Mouse (Mus musculus) myocyte (in vitro differentiated cells): ENCODE measurements around the gene Mcm3ap.

ENCODE experiments used
- POLR2A ChIP-seq: IDR thresholded peaks from one replicate; pipeline ENCODE4 v1.6.1; 2011; ENCODE audit warnings: low read depth, mild to moderate bottlenecking, control low read depth, moderate library complexity; ENCODE audit not compliant: insufficient read length
- SRF ChIP-seq: IDR thresholded peaks from one replicate; pipeline ENCODE4 v1.6.1; 2011; ENCODE audit warnings: low read depth; ENCODE audit not compliant: control insufficient read depth, insufficient read length

DNA sequence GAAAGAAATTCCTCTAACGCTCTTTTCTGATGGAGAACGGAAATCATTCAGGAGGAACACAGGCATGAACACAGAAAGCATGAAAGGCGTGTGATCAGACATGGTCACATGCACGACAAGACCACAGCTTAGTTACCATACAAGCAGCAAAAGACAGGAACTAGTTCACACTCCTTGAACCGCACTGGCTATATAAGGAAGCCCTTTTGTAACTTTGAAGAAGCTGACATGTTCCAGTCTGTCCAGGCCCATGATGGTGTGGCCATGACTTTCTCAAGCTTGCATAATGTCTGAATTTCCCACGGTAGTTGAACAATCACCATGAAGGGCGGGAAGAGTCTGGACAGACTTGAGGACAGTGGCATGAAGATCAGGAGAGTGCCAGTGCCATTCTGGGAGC lies 43.1 kb upstream of the Mcm3ap start:
- TF ChIP-seq POLR2A (no peak), SRF (no peak)
